Mouse (Mus musculus) lung, postnatal 14 days (tissue): Measurements from ENCODE around the gene Hspa2.

Source experiments
- DNase-seq: peaks from one replicate; pipeline ENCODE4 v3.0.0; 2021

The Hspa2 gene

GRCm38 (mm10) chr12:76403886-76404537 lies at the start of gene Hspa2:
Gene Hspa2, plus strand, starts transcription at chr12:76404176.
- peak; percentile 100 for DNase-seq

DNA sequence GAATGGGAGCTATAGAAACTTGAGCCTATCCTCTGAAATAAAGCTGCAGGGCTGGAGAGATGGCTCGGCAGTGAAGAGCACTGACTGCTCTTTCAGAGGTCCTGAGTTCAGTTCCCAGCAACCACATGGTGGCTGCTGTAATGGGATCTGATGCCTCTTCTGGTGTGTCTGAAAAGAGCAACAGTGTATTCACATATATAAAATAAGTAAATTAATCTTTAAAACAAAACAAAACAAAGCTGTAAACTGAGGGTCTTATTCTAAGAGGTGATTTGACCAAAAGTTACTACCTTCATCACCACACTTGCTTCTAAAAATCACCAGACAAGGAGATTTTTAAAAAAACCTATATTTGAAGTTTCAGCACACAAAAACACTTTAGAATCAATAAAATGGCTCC lies 43.1 kb upstream of the Hspa2 start:
- no peak for DNase-seq

GRCm38 (mm10) chr12:76361405-76362302 lies 42.3 kb upstream of the Hspa2 start:
- no peak for DNase-seq

GRCm38 (mm10) chr12:76362303-76362676 lies 41.7 kb upstream of the Hspa2 start:
- no peak for DNase-seq

DNA sequence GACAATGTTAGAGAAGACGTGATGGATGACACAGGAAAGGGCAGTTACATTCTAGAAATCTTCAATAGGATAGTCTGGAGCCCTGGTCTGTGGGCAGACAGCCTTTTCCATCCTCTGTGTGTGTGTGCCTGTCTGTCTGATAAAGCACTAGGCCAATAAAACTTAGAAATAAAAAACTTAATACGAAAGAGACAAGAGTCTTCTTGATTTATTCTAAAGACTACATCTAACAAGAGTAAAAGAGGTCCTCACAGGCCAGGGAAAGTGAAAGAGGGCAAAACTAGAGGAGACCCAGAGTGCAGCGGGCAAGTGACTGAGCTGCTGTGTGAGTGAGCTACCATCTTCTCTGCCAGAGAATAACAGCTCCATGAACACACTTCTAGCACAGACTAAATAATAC lies 37.7 kb upstream of the Hspa2 start:
- no peak for DNase-seq

DNA sequence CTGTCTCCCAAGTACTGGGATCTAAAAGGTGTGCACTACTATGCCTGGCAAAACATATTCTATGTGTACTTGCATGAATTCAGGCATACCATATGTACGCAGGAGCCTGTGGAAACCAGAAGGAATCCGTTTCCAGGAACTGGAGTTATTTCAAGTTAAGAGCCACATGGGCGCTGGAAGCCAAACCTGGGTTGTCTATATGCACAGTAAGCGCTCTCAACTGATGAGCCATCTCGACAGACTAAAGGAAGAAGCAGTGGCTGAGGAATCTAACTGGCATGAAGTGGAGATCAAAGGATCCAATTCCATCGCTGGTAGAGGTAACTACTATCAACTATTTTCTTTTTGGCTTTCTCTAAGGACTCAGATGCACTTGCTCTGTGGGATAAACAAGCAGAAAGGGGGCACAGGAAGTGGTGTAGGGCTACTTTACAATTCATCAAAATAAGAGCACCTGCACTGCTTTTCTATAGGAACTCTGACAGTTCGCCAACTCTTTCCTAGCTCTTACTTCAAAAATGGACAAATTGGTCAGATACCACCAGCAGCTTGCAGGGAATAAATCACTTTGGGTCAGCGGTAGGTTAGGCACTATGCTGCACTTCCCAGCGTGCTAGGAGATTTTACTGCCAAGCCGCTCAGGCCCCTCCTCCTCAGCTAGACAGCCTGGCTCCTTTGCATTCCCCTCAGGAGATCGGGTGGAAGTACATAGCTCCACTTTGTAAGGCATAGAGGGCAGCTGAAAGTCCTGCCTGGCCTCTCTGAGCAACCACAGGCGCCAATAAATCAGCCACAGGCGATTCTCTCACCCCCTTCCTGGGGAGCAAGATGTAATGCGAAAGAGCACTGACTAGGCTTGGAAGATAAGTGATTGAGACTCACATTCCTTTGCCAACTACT lies 36.6 kb upstream of the Hspa2 start:
- no peak for DNase-seq

DNA sequence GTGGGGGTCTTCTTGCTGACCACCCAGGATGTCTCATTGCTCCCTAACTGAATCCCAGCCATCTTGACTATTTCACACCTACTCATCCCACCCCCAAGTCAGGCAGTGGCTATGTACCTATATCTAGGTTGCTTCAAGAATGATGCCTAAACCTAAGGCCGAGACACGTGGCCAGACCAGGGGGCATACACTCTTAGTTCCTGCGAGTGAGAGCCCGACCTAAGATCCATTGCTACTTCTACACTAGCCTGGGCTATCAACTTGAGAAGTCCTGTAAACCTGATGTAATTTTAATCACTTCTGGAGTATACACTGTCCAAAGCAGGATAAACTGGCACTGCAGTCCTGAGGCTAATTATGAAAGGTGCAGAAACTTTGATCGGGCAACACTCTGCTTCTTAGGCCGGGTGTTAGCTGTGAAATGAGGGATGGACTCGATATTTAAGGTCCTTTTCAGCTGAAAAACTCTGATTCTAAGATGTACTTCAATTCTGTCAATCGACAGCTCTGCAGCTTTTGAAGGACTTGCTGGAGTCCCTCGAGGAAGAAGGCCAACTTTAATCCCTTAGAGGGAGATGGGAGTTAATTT lies 35.7 kb upstream of the Hspa2 start:
- DNase-seq, result no peak

DNA sequence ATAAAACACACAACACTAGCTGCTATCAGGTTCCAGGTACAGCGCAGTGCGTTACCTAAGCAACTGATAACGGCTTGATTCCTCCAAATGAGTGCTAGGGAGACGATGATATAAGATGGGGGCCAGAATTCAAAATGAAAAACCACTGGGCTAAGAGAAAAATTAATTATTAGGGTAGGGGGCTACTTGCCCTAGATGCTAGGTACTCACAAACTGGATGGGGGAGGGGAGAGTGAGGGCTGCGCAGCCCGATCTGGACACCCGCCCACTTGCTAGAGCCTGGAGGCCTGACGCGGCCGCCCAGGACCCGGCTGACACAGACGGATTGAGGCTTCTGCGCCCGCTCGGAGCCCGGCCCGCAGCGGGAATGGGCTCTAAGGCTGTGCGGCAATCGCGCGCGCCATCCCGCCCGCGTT lies 35.2 kb upstream of the Hspa2 start:
- DNase-seq, result peak; percentile 45

DNA sequence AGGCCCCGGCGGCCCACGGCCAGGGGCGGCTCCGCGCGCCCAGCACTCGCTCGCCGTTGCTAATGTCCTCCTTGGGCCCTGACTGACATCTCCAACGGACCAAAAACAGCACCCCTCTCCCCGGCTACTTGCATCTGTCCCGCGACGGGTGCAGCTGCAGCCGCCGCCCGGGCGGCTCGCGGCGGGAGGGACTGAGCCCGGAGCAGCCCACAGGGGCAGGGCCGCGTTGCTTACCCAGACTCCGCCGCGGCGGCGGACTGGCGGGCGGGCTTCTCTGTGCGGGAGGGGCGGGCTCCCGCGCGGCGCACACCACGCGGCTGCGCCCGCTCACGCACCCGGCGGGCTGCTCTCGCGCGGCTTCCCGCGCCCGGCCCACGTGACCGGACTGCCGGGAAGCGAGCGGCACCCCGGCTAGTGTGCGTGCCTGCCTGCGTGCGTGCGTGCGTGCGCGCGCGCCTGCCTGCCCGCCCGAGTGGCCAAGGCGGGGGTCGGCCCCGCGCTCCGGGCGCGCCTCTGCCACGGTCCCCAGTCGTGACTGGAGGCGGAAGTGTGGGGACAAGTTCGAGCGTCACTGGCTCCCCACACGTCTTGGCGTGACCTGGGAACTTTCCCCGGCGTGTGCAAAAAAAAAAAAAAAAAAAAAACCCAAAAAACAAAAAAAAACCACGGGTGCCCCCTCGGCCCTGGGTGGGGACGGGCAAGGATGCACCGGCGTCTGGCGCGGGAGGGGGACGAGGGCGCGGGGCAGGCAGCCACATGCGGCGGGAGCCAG lies 34.6 kb upstream of the Hspa2 start, which contains the start of gene Zbtb25:
Gene Zbtb25 (minus strand): TSS at position 397 of the 772 bp plus-strand sequence.
- DNase-seq, result peak; percentile 78

DNA sequence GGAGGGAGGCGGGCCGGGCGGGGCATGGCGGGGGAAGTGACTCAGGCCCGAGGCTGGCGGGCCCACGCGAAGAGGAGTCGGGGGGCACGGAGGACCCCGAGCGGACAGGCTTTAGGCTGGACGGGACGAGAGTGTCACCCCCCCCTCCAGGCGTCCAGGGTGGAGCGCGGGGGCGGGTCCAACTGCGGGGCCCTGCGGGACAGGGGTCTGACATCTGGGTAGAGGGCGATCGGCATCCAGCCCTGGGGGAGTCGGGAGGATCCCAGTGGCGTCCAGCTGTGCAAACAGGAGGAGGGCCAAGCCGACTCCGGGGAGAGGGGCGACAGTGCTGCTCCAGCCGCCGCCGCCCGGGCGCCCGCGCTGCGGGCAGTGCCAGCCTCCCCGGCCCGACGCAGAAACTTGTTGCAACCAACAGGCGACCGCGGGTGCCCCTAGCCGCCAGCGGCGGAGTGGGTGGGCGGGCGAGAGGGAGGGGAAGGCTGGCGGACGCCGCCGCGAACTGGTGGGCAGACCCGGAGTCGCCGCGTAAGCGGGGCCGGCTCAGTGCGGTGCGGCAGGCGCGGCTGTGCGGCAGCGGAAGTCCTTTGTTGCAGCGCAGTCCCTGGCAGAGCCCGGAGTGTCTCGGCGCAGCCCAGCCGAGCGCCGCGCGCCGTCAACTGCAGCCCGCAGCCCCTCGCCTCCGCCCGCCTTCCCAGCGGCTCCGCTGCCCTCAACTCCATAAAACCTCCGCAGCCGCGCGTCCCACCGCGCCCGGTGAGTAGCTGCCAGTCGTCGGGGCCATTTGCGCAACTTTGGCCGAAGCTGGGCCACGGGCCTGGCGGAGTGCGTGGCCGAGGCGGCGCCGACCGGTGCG lies 33.8 kb upstream of the Hspa2 start, which contains the start of gene Zbtb1:
Gene Zbtb1 (plus strand): TSS at position 289 of the 853 bp plus-strand sequence.
- DNase-seq, result peak; percentile 82

GRCm38 (mm10) chr12:76370831-76371571 lies 33.0 kb upstream of the Hspa2 start:
- DNase-seq, result peak; percentile 81

DNA sequence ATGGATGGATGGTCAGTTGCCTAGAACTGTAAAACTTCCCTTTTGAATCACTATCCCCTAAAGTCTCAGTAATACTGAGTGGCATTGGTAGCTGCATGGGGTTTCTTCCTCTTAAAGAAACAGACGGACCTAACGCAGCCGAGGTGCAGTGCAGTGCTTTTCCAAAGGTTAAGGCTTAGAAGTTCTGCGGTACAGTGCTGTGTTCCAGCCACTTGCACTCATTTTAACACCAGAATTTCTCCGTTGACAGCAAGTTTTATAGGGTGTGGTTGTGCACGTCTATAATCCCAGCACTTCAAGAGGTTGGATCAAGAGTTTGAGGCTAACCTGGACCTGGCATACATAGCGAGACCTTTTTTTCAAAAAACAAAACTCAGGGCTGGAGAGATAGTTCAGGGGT lies 31.9 kb upstream of the Hspa2 start:
- no peak for DNase-seq

DNA sequence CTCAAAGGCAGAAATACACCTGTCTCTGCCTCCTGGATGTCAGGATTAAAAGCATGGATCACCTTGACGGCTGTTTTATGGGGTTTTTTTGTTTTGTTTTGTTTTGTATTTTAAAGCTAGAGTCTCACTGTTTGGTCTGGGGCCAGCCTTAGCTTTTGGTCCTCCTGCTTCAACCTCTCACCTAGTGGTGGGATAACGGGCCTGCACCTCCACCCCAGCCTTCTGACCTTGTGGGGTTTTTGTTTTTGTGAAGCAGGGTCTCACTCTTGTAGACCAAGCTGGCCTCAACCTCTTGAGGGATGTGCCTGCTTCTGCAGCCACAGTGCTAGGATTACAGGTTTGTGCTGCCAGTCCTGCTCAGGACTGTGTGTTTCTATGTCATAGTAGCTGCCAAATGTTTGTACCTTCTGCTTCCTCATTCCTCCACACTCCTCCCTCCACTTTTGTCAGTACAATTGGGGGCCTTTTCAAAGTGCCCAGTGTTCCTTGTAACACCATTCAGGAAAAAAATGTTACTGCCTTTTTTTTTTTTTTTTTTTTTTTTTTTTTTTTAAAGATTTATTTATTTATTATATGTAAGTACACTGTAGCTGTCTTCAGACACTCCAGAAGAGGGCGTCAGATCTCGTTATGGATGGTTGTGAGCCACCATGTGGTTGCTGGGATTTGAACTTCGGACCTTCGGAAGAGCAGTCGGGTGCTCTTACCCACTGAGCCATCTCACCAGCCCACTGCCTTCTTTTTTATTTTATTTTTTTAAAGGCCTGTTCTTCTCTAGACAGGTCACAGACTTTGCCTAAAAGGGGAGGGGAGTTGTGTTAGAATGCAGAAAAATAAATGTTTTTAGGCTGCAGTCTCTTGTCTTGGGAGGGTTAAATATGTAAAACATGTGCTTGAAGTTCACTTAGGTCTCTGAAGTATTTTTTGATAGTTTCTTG lies 30.8 kb upstream of the Hspa2 start:
- no peak for DNase-seq

GRCm38 (mm10) chr12:76373991-76374390 lies 30.0 kb upstream of the Hspa2 start:
- no peak for DNase-seq

DNA sequence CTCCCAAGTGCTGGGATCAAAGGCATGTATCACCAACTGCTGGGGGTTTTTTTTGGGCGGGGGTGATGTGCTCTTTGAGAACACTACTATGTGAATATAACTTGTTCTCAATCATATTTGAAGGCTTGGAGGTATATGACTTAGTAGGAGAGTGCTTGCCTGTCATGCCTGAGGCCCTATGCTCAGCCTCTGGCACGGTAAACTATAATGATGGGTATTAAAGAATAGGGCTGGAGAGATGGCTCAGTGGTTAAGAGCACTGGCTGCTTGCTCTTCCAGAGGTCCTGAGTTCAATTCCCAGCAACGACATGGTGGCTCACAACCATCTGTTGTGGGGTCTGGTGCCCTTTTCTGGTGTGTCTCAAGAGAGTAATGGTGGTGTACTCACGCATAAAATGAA lies 29.1 kb upstream of the Hspa2 start:
- no peak for DNase-seq

GRCm38 (mm10) chr12:76375506-76375905 lies 28.5 kb upstream of the Hspa2 start:
- no peak for DNase-seq

DNA sequence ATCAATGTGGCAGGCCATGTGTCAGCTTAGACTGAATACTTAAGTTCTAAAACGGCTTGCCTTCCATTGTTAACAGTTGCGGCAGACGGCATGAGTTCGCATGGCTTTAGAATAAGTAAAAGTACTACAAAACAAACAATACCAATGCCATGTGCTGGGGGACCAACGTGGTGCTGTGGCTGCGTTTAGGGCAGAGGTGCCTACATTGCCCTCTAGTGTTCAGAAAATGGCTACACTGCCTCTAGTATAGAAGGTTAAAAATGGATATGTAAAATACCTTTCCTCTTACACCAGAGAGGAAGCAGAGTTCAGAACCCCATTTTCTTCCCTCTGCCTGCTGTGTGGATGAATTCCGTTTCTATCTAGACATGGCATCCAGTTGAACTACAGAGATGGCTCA lies 27.3 kb upstream of the Hspa2 start:
- peak; percentile 37 for DNase-seq

GRCm38 (mm10) chr12:76377059-76377458 lies 26.9 kb upstream of the Hspa2 start:
- DNase-seq, result no peak

- no peak for DNase-seq
Measured at GRCm38 (mm10) chr12:76377726-76378125, 26.2 kb upstream of the Hspa2 start.
